Mouse (Mus musculus): ENCODE results near the gene Eng. TPM values are rescaled to one million over a fixed set of nuclear protein-coding genes. Genes with fewer than 3 reads are reported as not detected.

The Eng gene
- polyA plus RNA-seq (2015; fragmentation: Nextera tagmentation; extraction: Ambion mirVana), result 22.0 and 24.8 TPM in 2 replicates

DNA sequence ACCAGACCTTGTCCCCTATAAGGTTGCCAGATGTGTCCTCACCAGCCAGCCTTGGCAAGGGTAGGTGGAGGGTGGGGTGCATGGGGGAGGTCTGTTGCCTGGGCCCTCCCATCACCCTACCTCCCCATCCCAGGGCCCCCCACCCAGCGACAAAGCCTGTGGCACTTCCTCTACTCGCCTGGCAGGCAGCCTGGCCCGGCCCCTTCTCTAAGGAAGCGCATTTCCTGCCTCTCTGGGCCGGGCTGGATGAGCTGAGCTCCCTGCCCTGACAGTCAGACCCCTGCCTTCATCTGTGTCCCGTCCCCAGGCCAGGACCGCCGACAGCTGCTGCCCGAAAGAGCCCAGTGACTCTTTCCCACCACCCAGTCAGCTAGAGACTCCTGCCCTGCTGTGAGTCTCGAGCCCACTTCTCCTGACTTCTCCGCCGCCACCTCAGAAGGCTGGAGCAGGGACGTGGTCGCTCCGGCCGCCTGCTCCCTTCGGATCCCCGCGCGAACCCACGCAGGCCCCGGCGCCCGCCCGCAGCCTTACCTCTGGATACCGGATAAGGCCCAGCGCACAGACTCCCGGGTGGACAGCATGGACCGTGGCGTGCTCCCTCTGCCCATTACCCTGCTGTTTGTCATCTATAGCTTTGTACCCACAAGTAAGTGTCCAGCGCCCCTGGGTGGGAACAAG, at the start of gene Eng:
Gene Eng, plus strand, starts transcription at position 217 of the 678 bp plus-strand sequence.
- Histone ChIP-seq H3K4me2 (replicated peaks) (no peak within 1 kb of the TSS), H3K4me3 (replicated peaks) (peak within 1 kb of the TSS; percentile 15)

DNA sequence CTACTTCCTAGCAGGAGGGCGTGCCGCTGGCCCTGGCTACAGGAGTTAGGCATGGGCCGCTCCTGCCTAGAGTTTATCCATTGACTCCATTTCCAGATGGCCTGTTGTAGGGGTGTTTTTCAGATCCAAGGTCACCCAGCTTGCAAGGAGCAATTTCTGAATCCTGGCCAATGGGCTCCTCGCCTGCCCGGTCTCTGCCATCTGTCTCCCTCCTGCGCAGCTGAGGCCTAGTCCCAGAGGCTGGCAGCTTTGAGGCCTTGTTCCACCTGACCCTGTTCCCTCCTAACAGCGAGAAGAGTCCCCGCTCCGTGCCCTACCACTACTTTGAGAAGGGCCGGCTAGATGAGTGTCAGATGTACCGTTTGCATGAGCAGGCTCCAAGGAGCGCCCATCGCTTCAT, 49.7 kb upstream of the Eng start:
- H3K4me2 ChIP-seq (replicated peaks), result no peak overlapping the region
- no peak overlapping the region for H3K27ac ChIP-seq
- ATAC-seq, result no peak
- H3K27me3 ChIP-seq, result no peaks in the 10 kb centered on the region
- peaks cover 25% of the 10 kb centered on the region for H3K36me3 ChIP-seq
- no peak overlapping the region for H3K9ac ChIP-seq (replicated peaks)
- no peak overlapping the region for H3K4me3 ChIP-seq (replicated peaks)
- H3K4me1 ChIP-seq (replicated peaks), result no peaks in the 10 kb centered on the region; the same call in 1 of the 2 replicates
- no peaks in the 10 kb centered on the region for H3K9me3 ChIP-seq
- whole genome bisulfite sequencing, result 78% methylated on average over 13 of the region's 13 CpGs

More for the DNA sequence above, at the start of gene Eng:
- H3K27ac ChIP-seq, result 0 out of 2 replicates have a peak within 1 kb of the TSS, but pooled peaks have one; percentile 17
- no peak for ATAC-seq
- H3K4me1 ChIP-seq (replicated peaks), result no peaks in the 10 kb centered on the region
- H3K9me3 ChIP-seq, result no peaks in the 10 kb centered on the region
- WGBS, result 66% methylated on average over 31 of the region's 31 CpGs
- H3K9ac ChIP-seq (replicated peaks), result no peak within 1 kb of the TSS
- no peaks in the 10 kb centered on the region for H3K27me3 ChIP-seq
- no peaks in the 10 kb centered on the region for H3K36me3 ChIP-seq

DNA sequence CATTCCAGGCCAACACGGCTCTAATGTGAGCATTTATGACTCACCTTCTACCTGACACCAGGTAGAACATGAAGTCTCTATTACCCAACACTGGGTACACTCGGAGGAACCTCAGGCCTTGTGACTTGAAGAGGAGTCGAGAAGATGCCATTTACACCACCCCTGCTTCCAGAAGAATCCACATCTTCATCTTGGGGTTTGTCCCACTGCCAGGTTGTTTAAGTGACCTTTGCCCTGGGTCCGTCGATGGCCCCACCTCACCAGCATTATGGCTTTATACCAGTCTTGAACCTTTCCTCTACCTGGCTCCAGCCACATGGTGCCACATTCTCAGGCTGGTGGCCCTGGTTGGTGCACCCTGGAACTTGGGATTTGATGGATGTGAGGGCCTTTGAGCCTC, 49.1 kb upstream of the Eng start:
- Histone ChIP-seq H3K27me3 (no peaks in the 10 kb centered on the region), H3K36me3 (peaks cover 25% of the 10 kb centered on the region), H3K27ac (no peak overlapping the region), H3K9me3 (no peaks in the 10 kb centered on the region), H3K9ac (replicated peaks) (no peak overlapping the region), H3K4me2 (replicated peaks) (no peak overlapping the region), H3K4me3 (replicated peaks) (no peak overlapping the region), H3K4me1 (replicated peaks) (no peaks in the 10 kb centered on the region; the same call in 1 of the 2 replicates)
- ATAC-seq, result no peak
- WGBS, result 93% methylated on average over 5 of the region's 5 CpGs

DNA sequence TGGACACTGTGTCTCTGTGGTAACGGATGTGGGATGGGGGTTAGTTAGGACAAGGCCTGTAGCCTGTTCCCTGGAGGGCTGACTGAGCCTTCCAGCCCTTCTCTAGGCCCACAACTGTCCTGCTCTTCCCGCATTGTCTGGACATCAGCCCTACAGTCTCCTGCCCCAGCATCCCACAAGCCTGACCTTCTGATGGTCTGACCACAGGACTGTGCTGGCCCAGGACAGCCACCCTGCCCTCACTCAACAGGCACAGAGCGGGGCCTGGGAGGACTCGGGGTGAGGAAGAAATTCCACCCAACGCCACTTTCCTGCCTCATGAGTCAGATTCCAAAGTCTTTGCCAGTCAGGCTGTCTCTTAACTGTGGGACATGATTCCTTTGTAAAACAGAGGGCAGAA, 48.7 kb upstream of the Eng start:
- no peak overlapping the region for H3K4me2 ChIP-seq (replicated peaks)
- H3K36me3 ChIP-seq, result peaks cover 25% of the 10 kb centered on the region
- WGBS, result 86% methylated on average over 5 of the region's 5 CpGs
- no peak for ATAC-seq
- no peaks in the 10 kb centered on the region for H3K27me3 ChIP-seq
- H3K4me3 ChIP-seq (replicated peaks), result no peak overlapping the region
- no peaks in the 10 kb centered on the region for H3K9me3 ChIP-seq
- H3K4me1 ChIP-seq (replicated peaks), result no peaks in the 10 kb centered on the region; the same call in 1 of the 2 replicates
- H3K27ac ChIP-seq, result no peak overlapping the region
- no peak overlapping the region for H3K9ac ChIP-seq (replicated peaks)

DNA sequence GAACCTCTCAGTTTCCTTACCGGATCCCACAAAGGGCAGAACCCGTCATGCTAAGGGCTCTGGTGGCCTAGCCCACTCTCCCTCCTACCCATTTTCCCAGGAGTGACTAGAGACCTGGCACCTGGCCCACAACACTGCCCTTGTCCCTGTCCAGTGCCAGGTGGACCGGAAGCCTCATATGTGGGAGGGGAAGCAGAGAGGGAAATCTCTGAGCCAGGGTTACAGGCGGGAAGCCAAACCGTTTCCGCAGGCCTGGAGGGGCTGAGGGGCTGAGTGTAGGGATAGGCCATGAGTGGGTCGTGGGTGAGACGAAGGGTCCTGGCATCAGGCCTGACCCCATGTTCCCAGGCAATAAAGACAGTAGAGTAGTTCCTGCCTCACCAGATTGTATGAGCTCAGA, 47.9 kb upstream of the Eng start:
- no peak overlapping the region for H3K4me3 ChIP-seq (replicated peaks)
- H3K27me3 ChIP-seq, result no peaks in the 10 kb centered on the region
- 90% methylated on average over 8 of the region's 8 CpGs for WGBS

DNA sequence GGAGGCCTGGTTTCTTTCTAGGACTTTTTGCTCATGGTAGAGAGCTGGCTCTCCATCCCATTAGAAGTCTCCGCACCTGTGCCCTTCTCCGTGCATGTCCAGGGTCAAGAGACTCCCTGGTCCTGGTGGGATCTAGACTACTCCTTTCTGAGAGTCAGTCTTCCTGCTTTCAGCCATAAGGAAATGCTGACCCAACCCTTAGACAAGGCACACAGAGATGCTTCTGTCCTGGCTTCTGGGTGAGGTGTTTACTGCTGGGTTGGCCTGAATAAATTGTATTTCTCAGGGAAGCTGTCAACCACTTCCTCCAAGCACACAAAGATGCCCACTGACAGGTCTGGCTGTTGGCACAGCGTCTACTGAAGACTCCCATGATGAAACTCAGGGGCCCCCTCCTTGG, 47.0 kb upstream of the Eng start, which contains the start of gene St6galnac6:
Gene St6galnac6, plus strand, starts transcription at position 301 of the 400 bp plus-strand sequence.
- 98% methylated on average over 3 of the region's 3 CpGs for WGBS
- H3K9me3 ChIP-seq, result no peaks in the 10 kb centered on the region
- no peak within 1 kb of the TSS for H3K4me3 ChIP-seq (replicated peaks)
- H3K4me1 ChIP-seq (replicated peaks), result no peaks in the 10 kb centered on the region; the same call in 1 of the 2 replicates
- peaks cover 18% of the 10 kb centered on the region for H3K36me3 ChIP-seq
- no peak within 1 kb of the TSS for H3K9ac ChIP-seq (replicated peaks)
- H3K27ac ChIP-seq, result no peak within 1 kb of the TSS
- ATAC-seq, result no peak
- H3K27me3 ChIP-seq, result no peaks in the 10 kb centered on the region
- no peak within 1 kb of the TSS for H3K4me2 ChIP-seq (replicated peaks)

More for the DNA sequence above, 47.9 kb upstream of the Eng start:
- Histone ChIP-seq H3K4me2 (replicated peaks) (no peak overlapping the region), H3K9ac (replicated peaks) (no peak overlapping the region), H3K27ac (no peak overlapping the region), H3K4me1 (replicated peaks) (no peaks in the 10 kb centered on the region; the same call in 1 of the 2 replicates), H3K36me3 (peaks cover 25% of the 10 kb centered on the region), H3K9me3 (no peaks in the 10 kb centered on the region)
- no peak for ATAC-seq

DNA sequence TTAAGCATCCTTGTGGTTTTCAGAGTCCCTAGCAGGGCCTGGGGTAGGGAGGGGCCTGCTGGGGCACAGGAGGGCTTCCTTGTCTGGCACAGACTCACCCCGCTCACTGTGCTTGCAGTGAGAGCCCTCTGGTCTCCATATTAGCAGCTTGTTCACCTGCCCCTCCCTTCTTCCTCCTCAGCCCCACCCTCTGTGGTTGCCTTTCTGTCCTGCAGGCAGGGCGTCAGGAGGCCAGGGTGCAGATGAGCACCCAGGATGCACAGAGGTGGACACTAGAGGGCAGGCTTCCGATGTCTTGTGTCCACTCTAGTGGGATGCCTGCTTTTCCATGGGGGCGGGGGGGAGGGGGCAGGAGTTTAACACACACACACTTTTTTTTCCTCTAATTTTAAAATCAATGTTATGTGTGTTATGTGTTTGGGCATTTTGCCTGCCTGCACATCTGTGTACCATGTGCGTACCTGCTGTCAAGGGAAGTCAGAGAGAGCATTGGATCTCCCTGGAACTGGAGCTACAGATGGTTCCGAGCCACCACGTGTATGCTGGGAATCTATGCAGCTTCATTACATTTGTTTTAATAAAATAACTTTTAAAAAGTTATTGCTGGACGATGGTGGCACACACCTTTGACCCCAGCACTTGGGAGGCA, 44.9 kb upstream of the Eng start:
- ATAC-seq, result peak; percentile 62
- WGBS, result 43% methylated on average over 8 of the region's 8 CpGs

DNA sequence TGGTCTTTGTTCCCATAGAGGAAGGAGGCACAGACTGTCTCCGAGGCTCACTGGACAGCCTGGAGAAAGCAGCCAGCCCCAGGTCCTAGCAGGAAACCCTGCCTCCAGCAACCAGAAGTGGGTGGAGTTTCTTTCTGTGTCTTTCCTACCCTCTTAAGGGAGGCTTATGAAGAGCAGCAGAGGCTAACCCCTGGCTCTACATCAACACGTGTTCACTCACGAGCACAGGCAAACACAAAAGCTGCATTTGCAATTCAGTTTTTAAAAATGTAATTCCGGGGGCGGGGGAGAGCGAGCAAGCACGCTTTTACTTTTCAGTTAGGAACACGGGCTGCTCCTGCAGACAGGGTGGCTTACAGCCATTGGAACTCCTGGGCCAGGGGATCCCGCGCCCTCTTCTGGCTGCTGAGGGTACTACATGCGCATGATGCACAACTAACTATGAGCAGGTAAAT, 43.8 kb upstream of the Eng start:
- H3K27me3 ChIP-seq, result 0 out of 2 replicates have a peak, but pooled peaks cover 4% of the 10 kb centered on the region
- no peak overlapping the region for H3K27ac ChIP-seq
- WGBS, result under 1% methylated on average over 11 of the region's 11 CpGs
- peaks cover 2% of the 10 kb centered on the region; the same call in 1 of the 2 replicates for H3K36me3 ChIP-seq
- H3K9me3 ChIP-seq, result no peaks in the 10 kb centered on the region
- ATAC-seq, result no peak
- H3K9ac ChIP-seq (replicated peaks), result no peak overlapping the region
- peak overlapping the region; percentile 11 for H3K4me2 ChIP-seq (replicated peaks)
- no peak overlapping the region for H3K4me3 ChIP-seq (replicated peaks)
- peaks cover 7% of the 10 kb centered on the region for H3K4me1 ChIP-seq (replicated peaks)

More for the DNA sequence above, 44.9 kb upstream of the Eng start:
- Histone ChIP-seq H3K9ac (replicated peaks) (0 out of 2 replicates have a peak overlapping the region, but pooled peaks have one; percentile 20), H3K27ac (no peak overlapping the region), H3K9me3 (no peaks in the 10 kb centered on the region), H3K27me3 (no peaks in the 10 kb centered on the region), H3K4me1 (replicated peaks) (no peaks in the 10 kb centered on the region; the same call in 1 of the 2 replicates), H3K36me3 (peaks cover 5% of the 10 kb centered on the region; the same call in 1 of the 2 replicates), H3K4me3 (replicated peaks) (no peak overlapping the region), H3K4me2 (replicated peaks) (no peak overlapping the region)

DNA sequence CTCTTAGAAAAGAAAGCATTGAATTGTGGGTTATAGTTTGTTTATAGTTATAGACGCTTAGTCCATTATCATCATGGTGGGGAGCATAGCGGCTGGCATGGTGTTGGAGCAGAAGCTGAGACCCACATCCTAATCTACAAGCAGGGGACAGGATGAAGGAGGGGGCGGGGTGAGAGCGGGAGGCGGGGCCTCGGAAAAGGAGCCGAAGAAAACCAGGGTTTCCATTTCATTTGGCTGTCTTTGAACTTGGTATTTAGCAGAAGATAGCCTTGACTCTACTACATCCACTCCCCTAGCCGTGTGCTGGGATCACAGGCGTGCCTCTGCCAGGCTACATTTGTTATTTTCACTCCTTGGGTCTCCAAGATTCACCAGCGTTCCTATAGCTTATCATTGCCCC, 41.8 kb upstream of the Eng start:
- no peak for ATAC-seq
- H3K36me3 ChIP-seq, result no peaks in the 10 kb centered on the region
- 50% methylated on average over 10 of the region's 10 CpGs for WGBS

DNA sequence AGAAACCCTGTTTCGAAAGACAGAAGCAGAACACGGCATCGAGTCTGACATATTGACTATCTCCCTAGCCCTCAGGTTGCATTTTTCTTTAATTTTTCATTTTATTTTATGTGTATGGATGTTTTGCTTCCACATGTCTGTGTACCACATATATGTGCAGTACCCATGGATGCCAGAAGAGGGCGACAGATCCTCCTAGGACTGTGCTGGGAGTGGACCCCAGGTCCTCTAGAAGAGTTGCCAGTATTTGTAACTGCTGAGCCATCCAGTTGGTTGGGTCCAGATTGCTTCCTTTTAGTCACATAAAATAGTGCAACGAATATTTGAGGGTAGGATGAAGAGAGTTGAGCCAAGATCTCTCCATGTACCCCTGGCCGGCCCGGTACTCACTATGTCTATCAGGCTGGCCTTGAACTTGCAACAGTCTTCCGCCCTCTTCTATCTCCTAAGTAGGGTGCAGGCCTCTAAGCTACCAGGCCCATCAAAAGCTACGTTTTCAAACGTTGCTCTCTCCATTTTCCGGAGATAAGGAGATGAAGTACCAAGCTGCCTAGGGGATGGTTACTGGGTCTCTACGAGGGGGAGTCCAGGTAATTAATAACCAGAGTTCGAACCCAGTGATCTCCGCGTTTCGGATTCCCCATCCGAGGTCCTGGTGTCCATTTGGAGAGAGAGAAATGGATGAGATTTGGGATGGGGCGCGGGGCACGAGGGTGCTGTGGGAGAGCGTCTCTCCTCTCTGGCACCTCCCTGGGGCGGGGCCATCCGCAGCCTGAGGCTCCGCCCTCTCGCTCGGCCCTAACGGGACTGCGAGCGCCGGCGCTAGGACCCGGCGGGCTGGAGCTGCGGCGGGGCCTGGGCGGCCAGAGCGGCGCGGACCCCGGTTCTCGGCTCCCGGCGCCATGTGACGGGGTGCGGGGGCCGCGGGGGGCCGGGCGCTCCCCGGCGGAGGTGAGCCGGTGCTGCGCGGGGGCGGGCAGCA, 39.9 kb upstream of the Eng start:
- H3K4me2 ChIP-seq (replicated peaks), result peak overlapping the region; percentile 91
- no peaks in the 10 kb centered on the region for H3K36me3 ChIP-seq
- H3K27ac ChIP-seq, result no peak overlapping the region
- ATAC-seq, result peak; percentile 80
- peaks cover 7% of the 10 kb centered on the region; the same call in 1 of the 2 replicates for H3K27me3 ChIP-seq
- no peaks in the 10 kb centered on the region for H3K9me3 ChIP-seq
- peaks cover 26% of the 10 kb centered on the region for H3K4me1 ChIP-seq (replicated peaks)
- H3K9ac ChIP-seq (replicated peaks), result peak overlapping the region; percentile 84
- WGBS, result 15% methylated on average over 37 of the region's 55 CpGs
- H3K4me3 ChIP-seq (replicated peaks), result peak overlapping the region; percentile 67

More for the DNA sequence above, 41.8 kb upstream of the Eng start:
- Histone ChIP-seq H3K27me3 (peaks cover 7% of the 10 kb centered on the region; the same call in 1 of the 2 replicates), H3K9ac (replicated peaks) (no peak overlapping the region), H3K9me3 (no peaks in the 10 kb centered on the region), H3K27ac (no peak overlapping the region), H3K4me1 (replicated peaks) (peaks cover 20% of the 10 kb centered on the region), H3K4me3 (replicated peaks) (no peak overlapping the region), H3K4me2 (replicated peaks) (no peak overlapping the region)

DNA sequence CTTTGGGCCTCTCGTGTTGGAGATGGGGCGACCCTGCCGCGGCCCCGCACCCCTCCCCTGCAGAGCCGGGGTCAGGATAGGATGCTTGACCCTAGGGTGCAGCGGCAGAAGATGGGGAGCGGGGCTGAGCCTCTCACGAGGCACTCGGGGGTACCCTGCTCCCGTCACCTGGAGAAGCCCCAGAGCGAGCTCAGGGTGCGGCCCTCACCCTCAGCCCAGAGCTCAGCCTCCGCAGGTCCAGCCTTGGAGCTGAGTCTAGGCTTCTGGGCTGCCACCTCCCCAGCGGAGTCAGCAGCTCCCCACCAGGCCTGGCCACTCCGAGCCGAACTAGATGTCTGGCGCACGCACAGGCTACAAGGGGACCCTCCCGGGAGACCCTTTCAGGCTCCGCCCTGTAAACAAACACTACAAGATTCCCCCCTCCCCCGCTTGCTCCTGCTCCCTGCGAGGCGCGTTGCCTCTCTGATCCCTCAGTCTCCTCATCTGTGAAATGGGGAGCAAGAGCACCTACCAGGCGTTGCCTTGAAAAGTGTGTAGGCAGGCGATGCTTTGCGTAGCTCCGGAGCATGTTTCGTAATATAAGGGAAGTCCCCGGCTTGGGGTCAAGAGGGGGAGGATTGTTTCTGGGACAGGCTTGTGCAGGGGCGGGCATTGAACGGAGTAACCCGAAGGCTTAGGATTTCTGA, 39.0 kb upstream of the Eng start:
- WGBS, result 8% methylated on average over 34 of the region's 34 CpGs

More for the DNA sequence above, 39.0 kb upstream of the Eng start:
- H3K9ac ChIP-seq (replicated peaks), result peak overlapping the region; percentile 84
- H3K27me3 ChIP-seq, result peaks cover 7% of the 10 kb centered on the region; the same call in 1 of the 2 replicates
- H3K36me3 ChIP-seq, result no peaks in the 10 kb centered on the region
- H3K4me2 ChIP-seq (replicated peaks), result peak overlapping the region; percentile 91
- peak; percentile 40 for ATAC-seq
- H3K4me1 ChIP-seq (replicated peaks), result peaks cover 26% of the 10 kb centered on the region
- H3K9me3 ChIP-seq, result no peaks in the 10 kb centered on the region
- no peak overlapping the region for H3K27ac ChIP-seq
- H3K4me3 ChIP-seq (replicated peaks), result peak overlapping the region; percentile 67
